Mouse (Mus musculus) T-cell, adult 2 months (primary cell): ENCODE data around the gene Pias4.

ENCODE experiments used
- DNase-seq: peaks from one replicate; pipeline ENCODE4 v3.0.0; 2022; ENCODE audit warnings: low spot score

The Pias4 gene

DNA sequence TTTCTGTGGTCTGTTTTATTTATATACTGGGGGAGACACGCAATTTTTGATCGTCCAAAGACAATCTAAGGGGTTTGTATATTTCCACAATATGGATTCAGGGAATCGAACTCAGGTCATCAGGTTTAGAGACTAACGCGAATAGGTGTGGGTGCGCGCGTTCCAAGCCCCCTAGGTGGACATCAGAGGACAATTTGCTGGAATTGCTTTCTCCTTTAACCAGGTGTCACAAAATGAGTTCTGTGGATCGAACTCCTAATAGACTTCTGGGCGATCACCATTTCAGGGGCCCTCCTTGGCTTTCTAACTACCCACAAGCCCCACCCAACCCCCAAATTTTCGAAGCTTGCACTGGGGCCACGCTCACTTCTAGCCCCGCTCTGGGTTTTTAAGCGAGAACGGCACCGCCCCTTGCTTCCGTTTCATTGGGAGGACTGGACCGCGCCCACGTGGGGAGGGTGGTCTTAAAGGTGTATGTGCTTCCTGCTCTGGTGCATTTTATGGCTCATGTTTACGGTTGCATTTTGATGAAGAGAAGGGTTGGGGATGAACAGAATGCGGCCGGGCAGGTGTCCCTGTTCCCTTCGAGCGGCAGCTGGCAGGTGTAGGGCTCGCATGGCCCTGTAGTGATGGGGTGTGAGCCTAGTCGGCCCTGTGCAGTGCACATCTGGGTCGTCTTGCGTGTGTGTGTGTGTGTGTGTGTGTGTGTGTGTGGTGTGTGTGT is 960 bp upstream of the Pias4 start:
- peak; percentile 81 for DNase-seq

DNA sequence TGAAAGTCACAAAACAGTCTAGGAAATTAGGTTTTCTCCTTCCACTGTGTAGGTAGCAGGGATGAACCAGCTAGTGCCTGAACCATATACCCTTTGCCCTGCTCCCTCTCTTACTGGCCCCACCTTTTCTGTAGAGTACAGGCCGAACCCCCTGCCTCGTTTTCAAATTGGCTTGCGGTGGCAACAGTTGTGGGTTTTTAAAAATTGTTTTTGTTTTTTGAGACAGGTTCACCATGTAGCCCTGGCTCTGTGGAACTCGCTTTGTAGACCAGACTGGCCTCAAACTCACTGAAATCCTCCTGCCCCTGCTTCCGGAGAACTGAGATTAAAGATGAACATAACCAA is 336 bp upstream of the Pias4 start:
- DNase-seq, result peak; percentile 87

DNA sequence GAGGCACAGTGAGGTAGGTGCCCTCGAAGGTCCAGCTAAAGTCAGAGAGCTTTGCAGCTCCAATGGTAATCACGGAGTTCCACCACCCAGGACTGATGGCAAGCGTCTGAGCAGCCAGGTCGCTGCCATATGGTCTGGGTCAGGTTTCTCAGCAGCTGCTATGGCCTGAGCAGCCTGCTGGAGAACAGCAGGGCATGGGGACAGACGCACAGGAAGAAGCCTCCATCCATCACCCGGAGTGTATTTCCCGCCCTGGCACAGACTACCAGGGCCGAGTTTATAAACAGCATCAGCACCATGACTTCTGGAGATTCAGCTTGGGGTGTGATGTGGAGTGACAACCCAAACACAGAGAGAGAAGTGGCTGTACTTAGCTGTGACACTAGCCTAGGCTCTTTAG is 2.6 kb downstream of the Pias4 start:
- DNase-seq, result no peak

DNA sequence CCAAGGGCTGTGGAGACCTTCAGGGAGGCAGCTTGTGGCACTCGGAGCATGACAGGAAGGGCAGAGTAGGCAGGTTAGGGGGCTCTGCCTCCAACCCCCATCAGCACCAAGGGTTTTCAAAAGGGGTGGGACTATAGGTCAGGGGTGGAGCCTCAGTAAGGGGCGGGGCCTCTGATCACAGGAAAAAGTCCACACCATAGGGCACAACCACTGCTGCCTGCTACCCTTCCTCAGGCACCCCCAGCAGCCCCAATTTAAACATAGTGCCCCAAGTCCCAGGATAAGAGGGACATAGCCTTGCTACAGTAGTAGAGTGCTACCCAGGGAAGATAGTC is 5.4 kb downstream of the Pias4 start:
- DNase-seq, result no peak

DNA sequence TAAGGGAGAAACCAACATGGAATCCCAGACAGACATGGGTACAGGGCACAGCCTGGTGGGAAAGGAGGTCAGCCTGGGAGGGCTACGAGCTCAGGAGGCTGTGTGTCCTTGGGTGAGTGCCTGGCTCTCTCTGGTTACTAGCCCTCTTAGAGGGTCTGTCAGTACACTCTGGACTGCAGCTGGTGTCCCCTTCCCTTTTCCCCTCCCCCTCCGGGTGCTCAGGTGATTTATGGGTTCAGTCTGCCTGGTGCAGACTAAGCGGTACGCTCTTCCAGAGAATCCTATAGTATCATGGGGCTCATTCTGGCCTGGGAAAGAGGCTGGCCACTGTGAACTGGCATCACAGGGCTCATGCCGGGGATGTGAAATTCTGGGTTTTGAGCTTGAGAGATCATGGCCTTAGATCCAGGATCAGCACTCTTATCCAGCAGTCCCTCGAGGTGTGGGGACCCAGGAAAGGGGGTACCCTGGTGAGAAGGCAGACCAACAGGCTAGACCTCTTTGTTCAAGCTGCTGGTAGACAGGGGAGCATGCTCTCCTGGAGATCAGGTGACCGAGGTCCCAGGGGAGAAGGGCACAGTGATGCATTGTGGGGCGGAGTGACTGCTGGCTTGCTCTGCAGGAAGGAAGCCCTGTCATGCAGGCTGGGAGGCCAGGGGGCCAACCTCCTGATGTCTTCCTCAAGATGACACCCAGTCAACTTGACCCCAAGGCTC is 6.0 kb downstream of the Pias4 start:
- DNase-seq, result peak; percentile 26

DNA sequence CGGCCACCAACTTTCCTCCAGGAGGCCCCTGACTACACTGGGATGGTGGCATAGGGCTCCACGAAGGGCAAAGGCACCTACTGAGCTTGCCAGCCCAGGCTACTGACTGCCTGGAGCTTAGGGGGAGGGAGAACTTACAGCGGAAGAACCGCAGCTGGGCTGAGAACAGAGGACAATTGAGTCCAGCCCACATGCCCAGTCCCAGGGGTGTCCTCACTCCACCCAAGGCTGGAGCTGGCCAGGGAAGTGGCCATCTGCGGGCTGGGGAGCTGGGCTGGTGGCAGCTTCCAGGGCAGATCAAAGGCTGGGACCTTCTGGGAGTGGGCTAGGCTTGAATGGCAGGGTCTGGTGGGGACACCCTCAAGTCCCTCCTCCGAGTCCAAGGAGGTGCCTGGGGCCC is 13.0 kb downstream of the Pias4 start:
- no peak for DNase-seq

DNA sequence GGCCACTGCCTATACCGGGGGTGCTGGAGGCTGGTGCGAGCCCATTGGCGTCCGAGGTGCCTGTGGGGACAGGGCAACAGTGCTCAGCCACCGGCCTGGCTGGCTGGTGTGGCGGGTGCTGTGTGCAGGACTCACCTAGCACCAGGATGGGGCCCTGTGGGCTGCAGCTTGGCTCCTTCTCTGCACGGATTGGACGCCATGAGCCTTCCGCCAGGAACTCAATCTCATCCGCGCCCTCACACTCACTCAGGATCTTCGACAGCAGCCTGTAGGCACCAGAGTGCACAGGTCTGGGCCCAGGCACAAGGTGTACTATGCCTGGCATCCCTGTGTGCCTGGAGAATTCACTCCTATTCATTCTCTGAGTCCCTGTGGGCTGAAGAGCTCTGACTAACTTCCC is 13.4 kb downstream of the Pias4 start:
- DNase-seq, result no peak

DNA sequence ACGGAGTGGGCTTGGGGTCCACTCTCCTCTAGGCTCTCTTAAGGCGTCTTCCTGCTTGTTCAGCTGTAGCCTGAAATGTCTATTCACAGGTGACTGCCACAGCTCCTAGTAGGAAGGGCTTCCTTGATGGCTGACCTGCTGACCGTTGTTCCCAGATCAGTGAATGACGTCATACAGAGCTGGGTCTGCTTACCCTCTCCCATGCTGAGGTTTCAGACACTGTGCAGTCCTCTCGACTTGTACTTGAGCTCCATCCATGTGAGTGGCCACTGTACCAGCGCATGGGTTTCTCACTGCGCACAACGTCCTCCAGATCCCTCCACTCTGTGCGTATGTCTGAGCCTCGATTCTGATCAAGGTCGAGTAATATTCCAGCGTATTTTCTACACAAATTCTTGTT is 15.1 kb downstream of the Pias4 start:
- DNase-seq, result no peak

DNA sequence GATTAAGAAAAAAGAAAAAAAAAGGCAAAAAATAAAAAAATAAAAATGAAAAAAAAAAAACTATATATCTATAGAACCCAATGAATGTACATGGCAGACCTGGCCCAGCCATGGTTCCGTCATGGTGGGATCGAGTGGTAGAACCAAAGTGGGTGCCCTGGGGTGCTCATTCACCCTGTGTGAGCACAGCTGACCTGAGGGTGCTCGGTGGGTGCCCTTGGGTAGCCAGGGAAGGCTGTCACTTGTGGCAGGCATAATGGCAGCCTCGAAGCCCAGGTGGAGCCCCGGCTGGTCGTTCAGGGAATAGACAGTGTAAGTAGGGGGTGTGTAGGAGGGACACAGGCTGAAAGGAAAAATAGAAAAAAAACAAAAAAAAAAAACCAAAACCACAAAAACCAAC is 16.5 kb downstream of the Pias4 start:
- no peak for DNase-seq

DNA sequence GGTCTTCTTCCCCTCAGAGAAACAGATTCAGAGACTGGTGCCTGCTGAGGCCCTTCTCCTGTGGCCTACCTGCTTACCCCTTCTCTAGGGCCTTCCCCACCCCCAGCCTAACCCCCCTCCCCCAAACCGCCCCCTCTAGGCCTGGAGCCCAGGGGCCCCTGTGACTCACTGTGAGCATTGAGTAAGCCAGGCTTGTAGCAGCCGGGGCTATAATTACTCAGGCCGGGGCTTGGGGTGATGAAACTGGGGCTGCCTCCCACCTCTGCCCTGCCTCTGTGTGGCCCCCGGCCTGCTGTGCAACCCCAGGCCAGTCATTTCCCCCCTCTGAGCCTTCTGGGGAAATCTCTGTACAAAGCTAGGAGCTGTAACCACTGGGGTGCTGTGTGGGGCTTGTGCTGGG is 21.4 kb downstream of the Pias4 start:
- no peak for DNase-seq

DNA sequence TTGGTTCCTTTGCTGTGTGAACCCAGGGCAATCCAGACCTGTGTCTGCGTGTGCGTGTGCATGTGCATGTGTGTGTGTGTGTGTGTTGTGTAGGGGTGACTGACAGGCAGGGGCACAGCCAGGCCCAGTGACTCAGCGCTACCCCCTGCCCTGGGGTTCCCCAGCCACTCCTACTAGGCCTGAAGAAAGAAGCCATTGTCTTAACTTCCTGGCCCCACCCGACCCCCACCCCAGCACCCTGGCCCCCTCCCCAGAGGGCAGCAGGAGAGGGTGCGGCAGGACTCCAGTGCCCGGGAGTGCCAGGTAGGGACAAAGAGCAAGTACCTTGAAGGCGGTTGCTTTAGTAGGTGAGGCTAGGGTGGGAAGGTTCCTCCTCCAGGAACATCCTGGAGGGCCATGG is 21.9 kb downstream of the Pias4 start:
- no peak for DNase-seq

DNA sequence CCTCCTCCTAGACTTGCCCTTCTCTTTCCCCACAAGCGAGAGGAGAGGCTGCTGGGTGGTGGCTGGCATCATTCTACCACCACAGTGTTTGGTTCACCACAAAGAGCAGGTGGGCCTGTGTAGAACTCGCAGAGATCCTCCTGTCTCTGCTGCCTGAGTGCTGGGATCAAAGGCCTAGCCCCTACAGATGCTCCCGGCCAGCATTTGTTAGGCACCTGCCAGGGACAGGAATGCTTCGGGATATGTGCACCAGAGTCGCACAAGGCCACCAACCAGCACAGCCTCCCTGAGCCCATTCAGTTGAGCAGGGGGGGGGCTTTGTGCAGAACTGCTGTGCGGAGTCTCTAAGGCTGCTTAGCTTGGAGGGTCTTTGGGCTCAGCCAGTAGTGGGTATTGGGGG is 22.4 kb downstream of the Pias4 start:
- DNase-seq, result no peak

DNA sequence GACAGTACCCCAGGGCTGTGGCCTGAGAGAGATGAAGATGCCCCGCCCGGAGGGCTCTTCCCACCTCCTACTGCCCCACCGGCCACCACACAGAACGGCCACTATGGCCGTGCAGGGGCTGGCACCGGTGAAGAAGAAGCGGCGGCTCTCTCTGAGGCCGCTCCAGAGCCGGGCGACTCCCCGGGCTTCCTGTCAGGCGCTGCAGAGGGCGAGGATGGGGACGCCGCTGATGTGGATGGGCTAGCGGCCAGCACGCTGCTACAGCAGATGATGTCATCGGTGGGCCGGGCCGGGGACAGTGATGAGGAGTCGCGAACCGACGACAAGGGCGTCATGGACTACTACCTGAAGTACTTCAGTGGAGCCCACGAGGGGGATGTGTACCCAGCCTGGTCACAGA is 23.1 kb downstream of the Pias4 start:
- DNase-seq, result no peak

DNA sequence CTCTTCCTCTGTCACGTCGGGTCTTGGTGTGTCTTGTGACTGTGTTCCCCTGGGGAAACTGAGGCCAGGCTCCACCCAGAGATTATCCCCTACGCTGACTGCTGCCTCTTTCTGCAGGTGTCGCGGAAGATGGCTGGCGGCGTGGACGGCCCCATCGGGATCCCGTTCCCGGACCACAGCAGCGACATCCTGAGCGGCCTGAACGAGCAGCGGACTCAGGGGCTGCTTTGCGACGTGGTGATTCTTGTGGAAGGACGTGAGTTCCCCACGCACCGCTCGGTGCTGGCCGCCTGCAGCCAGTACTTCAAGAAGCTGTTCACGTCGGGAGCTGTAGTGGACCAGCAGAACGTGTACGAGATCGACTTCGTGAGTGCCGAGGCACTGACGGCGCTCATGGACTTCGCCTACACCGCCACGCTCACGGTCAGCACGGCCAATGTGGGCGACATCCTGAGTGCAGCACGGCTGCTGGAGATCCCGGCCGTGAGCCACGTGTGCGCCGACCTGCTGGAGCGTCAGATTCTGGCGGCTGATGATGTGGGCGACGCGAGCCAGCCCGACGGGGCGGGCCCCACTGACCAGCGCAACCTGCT is 23.8 kb downstream of the Pias4 start:
- no peak for DNase-seq

DNA sequence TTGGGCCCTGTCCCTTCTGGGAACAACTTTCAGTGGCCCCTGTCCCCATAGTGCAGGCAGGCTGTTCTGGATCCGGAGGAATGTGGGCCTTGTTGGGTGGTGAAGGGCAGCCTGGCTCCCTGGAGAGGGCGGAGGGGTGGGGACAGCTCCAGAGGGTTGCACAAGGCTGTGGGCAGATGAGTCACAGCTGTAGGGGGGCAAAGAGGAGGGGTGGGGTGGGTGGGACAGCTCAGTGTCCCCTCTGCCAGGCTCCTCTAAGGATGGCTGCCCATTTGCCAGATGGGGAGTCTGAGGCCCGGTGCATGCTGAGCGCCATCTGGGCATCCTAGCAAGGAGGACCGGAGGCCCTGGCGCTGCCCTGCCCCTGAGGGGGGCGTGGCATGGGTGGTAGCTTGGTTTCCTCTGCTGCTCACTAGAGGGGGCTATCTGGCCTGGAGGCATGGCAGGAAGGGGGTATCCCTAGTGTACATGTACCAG is 24.5 kb downstream of the Pias4 start:
- DNase-seq, result no peak

DNA sequence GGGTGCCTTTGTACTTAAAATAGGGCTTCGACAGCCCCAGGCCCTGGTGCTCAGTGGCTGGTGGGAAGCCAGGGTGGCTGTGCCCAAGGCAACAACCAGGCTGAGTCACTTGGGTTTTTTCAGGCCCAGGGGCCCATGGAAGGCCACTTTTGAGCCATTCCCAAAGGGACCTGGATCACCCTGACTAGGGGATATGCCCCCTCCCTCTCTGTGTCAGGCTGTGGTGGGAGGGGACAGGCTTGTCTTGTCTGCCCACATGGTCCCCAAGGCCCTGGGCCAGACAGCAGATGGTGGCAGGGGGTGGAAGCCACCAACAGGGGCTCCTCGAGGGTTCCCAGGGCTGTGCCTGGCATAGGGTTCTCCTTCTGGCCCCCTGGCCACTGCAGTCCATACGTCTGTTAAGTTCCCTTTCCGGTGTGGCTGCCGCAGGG is 25.2 kb downstream of the Pias4 start:
- DNase-seq, result no peak

DNA sequence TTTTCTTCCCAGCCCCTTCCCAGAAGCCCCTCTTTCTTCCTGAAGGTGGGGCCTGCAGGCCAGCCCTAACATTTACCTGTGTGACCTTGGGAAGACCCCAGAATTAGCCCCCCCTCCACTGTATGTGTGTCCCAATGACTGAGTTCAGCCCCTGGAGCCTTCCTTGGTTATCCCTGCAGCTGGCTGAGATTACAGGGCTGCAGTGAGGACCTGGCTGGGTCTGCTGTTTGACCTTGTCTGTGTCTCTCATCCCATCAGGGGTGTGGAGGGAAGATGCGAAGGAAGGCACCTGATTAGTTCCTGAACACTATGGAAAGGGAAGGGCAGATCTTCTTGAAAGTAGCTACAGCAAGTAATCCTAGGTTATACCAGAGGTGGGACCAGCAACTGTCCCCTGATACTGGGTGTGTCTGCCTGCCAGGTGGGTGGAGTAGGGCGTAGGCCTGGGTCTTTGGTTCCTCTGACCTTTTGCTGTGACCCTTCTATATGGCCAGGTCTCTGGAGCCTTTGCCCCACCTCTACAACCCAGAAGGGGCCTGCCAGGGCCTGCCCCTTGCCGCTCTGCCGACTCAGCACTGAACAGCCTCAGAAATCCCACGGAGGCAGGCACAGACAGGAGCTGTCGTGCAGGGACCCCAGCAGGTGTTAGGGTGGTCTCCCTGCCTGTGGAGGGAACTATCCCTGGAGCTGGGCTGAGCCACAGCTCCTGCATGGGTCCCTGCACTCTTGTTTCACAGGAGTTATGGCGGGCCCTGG is 26.1 kb downstream of the Pias4 start:
- no peak for DNase-seq

DNA sequence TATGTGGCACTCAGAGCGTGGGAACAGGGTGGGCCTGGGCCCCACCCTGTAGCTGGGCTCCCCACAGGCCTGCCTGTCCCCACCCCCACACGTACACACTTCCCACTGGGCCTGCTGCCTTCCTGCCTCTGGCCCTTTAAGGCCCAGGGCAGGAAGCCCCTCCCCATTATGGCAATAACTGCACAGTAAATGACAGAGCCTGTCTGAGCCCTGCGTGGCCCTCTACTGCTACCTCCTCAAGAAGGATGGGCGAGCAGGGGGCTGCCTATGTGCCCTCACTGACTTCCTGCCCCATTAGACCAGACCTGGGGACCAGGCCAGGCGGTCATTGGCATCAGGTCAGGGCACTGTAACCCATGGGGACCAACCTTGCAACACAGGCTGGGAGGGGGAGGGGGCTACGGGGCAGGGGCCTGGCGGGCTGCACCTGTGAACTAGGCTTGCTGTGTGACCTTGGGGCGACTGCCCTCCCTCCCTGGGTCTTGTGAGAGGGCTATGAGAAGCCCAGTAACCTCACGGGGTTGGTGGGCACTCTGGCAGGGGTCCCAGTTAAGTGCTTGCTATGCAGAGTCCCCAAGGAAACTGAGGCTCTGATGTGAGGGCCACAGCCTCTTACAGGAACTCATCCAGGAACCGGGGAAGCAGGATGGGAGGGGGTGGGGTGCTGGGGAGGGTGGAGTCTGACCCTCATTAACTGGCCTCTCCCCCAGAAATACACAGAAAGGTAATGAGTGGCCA is 26.8 kb downstream of the Pias4 start:
- DNase-seq, result peak; percentile 24

DNA sequence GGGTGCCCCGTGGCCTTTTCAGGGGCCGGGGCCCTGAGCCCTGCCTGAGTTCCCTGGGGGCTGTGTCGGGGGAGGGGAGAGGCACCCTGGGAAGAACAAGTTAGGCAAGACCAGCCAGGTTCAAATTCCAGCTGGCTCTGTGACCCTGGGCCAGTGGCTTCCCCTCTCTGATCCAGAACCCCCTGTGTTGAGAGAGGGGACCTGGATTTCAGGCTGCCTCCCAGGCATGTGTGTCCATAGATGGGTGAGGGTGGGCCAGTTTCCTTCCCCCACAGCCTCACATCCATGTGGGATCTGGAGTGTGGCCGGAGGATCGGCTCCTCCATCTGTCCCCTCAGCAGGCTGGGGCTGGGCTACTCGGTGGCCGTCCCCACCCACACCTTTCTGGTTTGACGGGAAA is 27.7 kb downstream of the Pias4 start:
- no peak for DNase-seq

DNA sequence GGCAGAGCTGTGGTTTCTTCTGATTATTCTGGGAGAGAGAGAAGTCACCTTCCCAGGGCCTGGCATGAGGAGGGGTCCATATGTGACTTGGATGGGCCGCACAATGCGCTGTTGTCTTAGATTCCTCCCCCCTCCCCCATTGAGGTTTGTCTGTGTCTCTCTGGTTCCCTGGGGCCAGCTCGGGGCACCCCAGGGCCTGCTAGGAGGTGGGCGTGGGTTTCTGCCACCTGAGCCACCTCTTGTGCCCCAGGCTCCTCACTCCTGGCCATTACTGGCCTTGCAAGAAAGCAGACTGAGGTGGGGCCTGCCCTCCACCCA is 28.2 kb downstream of the Pias4 start:
- DNase-seq, result no peak

DNA sequence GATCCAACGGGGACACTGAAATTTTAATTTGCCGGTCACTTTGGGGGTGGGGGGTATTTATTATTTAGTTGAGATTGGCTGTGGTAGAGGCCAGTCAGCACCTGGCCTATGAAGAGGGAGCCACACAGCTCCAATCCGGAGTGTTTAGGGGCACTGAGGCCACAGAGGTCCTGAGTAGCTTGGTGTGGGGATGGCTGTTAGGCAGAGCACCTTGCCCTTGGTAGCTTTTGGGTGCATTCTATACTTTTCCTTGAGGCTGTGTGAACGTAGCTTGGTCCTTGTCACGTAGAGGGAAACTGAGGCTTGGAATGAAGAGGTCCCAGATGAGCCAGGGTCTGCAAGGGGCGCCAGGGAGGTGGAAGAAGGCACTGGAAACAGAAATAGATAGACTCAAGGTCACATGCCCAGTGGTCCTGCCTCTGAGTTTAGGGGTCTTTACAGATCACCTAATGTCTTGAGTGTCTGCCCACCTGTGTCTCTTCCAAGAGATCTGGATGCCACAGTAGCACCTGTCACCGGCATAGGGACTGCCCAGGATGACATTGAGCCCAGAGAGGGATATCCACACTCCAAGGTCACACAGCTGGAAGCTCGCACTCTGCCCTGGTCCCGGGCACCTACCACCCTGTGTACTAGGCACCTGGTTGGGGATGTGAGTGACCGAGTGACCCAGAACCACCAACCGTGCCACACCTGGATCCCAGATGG is 28.7 kb downstream of the Pias4 start:
- no peak for DNase-seq
